Mouse (Mus musculus) adrenal gland, postnatal 10 days (tissue): ENCODE results near the gene Cadm1. TPM values are rescaled to one million over a fixed set of nuclear protein-coding genes. Genes with fewer than 3 reads are reported as not detected.

ENCODE experiments used
- DNase-seq: peaks from one replicate; pipeline ENCODE4 v3.0.0; 2021; ENCODE audit warnings: mixed read lengths
- total RNA-seq, 2 experiments: library from RNA; stranded (reverse); gene quantifications; 2 replicates each; pipeline ENCODE4 v1.2.3; 2021

Gene Cadm1
- total RNA-seq, 2 experiments from 2014 or later, result 32.0 to 39.5 TPM

- DNase-seq, result no peak
These were observed 271.3 kb downstream of the Cadm1 start for GRCm38 (mm10) chr9:47801242-47801641.

GRCm38 (mm10) chr9:47802527-47802926 is 272.6 kb downstream of the Cadm1 start:
- DNase-seq, result no peak

GRCm38 (mm10) chr9:47803531-47804105 is 273.6 kb downstream of the Cadm1 start:
- DNase-seq, result no peak

GRCm38 (mm10) chr9:47805658-47806057 is 275.7 kb downstream of the Cadm1 start:
- DNase-seq, result no peak

- DNase-seq, result no peak
These were observed 295.7 kb downstream of the Cadm1 start for GRCm38 (mm10) chr9:47825668-47826067.

GRCm38 (mm10) chr9:47828762-47829161 is 298.8 kb downstream of the Cadm1 start:
- DNase-seq, result peak; percentile 70

- no peak for DNase-seq
These were observed 299.2 kb downstream of the Cadm1 start for GRCm38 (mm10) chr9:47829204-47829603.

- no peak for DNase-seq
These were observed 299.9 kb downstream of the Cadm1 start for GRCm38 (mm10) chr9:47829846-47830245.

GRCm38 (mm10) chr9:47831412-47831811 is 301.4 kb downstream of the Cadm1 start:
- DNase-seq, result no peak

- no peak for DNase-seq
These were observed 308.2 kb downstream of the Cadm1 start for GRCm38 (mm10) chr9:47838170-47838569.

- no peak for DNase-seq
These were observed 309.1 kb downstream of the Cadm1 start for GRCm38 (mm10) chr9:47838890-47839691.

GRCm38 (mm10) chr9:47839692-47840025 is 309.7 kb downstream of the Cadm1 start:
- DNase-seq, result no peak

GRCm38 (mm10) chr9:47843328-47843727 is 313.4 kb downstream of the Cadm1 start:
- no peak for DNase-seq

- no peak for DNase-seq
These were observed 316.3 kb downstream of the Cadm1 start for GRCm38 (mm10) chr9:47846275-47846674.

GRCm38 (mm10) chr9:47846926-47847325 is 317.0 kb downstream of the Cadm1 start:
- no peak for DNase-seq

- no peak for DNase-seq
These were observed 317.8 kb downstream of the Cadm1 start for GRCm38 (mm10) chr9:47847797-47848196.

- no peak for DNase-seq
These were observed 318.8 kb downstream of the Cadm1 start for GRCm38 (mm10) chr9:47848745-47849144.

- DNase-seq, result peak; percentile 36
These were observed 326.3 kb downstream of the Cadm1 start for GRCm38 (mm10) chr9:47856311-47856710.

- no peak for DNase-seq
These were observed 327.3 kb downstream of the Cadm1 start for GRCm38 (mm10) chr9:47857235-47857634.

- DNase-seq, result no peak
These were observed 328.2 kb downstream of the Cadm1 start for GRCm38 (mm10) chr9:47858134-47858533.

- no peak for DNase-seq
These were observed 328.9 kb downstream of the Cadm1 start for GRCm38 (mm10) chr9:47858778-47859395.

- no peak for DNase-seq
These were observed 331.0 kb downstream of the Cadm1 start for GRCm38 (mm10) chr9:47860994-47861393.

GRCm38 (mm10) chr9:47861783-47862182 is 331.8 kb downstream of the Cadm1 start:
- DNase-seq, result peak; percentile 19

- DNase-seq, result no peak
These were observed 336.0 kb downstream of the Cadm1 start for GRCm38 (mm10) chr9:47866001-47866400.
